Mouse (Mus musculus): ENCODE results near the gene Grm5.

DNA sequence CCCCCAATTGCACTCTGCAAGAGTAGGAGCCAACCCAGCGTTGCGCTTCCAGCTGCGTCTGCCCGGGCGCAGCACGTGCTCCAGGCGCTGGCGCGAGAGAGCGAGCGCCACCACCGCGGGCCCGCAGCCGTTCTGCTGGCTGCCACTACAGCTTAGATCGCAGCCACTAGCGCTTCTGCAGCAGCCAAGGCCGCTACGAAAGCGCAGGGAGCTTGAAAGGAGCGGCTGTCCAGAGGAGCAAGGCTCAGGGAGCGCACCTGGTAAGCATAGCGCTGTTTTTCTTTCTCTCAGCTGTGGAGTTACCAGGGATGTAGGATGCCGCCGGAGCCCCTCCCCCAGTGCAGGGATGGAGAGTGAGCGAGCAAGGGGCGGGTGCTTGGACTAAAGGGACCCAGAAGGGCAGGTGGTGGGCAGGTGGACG, 323 bp downstream of the Grm5 start:
- TF ChIP-seq CTCF (IDR thresholded peaks at IDR 0.05; ENCODE audit: low read depth) (no peak), EP300 (IDR thresholded peaks at IDR 0.05; ENCODE audit: low read depth) (no peak)
